Mouse (Mus musculus) cerebellum, adult 9-11 months (tissue): ENCODE measurements at regions not wholly inside any gene's neighbourhood (a gene's known extent, or its start where the extent isn't known, plus 50 kb on each side); places are given as distances from the start of the nearest gene placed in this dataset.
A peak's percentile ranks its signal among the peaks of the same experiment; 100 is the strongest.

Source experiments
- DNase-seq: peaks from one replicate; pipeline ENCODE4 v3.0.0; 2022

DNA sequence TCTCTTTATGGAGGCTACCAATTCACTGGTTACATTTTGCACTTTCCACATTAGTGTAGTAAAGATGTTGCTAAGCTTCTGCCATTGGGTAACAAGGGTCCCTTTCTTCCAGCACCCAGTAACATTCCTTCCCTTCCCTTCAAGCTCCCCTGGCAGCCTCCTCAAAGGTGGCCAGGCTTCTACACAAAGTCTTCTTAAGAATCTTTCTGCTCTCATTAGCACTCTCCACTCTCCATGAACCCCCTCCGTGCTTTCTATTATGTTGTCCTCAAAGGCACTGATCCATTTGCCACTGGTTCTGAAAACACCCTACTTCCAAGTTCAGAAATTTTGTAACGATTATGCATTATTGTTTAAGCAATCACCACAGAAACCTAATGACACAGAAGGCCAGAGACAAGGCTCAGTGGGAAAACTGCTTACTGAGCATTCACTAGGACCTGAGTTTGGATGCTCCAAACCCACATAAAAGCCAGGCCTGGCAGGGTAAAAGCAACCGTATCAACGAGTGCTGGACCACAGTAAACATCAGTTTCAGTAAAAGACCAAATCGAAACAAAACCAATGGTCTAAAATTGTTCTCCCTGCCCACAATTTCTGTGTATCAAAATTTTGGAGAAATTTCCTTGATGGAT is 522.6 kb downstream of the Gja1 start:
- peak; percentile 26 for DNase-seq

DNA sequence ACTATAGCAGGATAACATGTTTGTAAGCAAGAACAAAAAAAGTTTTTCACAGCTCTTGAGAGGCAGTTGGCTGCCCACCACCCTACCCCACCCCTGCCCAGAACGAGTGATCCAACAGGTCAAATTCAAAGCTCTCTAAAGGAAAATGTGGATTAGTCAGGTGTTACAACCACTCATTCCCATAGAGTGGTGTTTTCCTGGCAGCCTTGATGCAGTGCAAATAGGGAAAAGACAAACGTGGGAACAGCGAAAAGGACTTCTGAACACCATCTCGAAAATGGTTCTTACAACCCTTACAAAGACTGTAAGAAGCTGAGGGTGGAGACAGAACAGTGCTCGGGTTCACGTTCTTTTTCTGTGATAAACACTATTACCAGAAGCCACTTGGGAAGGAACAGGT is 523.8 kb downstream of the Gja1 start:
- no peak for DNase-seq

DNA sequence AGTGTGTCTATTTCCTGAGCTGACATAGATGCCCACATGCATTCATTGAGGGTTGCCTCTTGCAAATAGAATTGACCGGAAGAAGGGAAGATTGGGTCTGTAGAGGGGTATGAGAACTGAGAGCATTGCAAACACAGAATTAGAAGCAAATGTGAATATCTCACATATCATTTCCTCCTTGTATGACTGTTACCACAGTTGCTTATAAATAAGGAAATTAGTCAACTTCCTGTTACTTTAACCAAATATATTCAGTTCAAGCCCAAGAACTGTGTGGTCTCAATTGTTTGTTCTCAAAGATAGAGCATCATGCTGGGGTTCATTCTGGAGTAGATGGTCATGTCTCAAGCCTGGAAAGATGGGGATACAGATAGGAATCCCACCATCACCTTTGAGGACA is 535.6 kb downstream of the Gja1 start:
- DNase-seq: no peak

DNA sequence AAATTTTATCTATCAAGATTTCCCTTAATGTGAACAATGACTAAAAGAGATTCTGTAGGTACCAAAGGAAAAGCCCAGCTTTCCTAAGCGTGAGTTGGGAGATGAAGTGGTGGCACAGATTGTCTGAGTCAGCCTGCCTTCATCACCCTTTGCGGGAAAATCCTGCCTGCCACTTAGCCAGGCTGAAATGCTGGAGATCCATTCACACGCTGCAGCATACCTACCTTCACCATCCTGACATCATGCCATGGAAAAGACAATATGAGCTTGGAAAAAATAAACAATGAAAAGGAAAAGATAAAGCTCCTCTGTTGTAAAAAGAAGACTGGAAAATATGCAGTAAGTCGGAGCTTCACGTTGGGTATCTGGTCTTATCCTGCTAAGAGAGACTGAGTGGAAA is 537.0 kb downstream of the Gja1 start:
- no peak for DNase-seq

DNA sequence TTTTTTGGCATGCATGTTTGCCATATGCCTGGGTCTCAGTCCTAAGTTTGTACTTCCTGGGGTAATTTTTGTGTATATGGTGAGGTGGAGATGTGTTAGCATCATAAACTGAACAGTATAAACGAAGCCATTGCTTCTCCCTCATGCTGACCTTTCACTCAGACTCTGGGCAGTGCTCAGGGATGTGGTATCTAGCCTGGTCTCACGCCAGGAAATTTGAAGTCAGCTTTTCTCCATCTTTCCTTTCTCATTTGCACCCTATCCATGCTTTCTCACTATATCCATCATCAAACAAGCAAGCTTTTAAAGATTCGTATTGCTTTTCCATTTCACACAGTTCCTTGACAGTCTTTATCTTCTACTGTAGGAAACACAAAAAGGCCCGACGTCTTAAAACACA is 541.3 kb downstream of the Gja1 start:
- no peak for DNase-seq

- peak; percentile 11 for DNase-seq
These were observed 543.9 kb downstream of the Gja1 start for GRCm38 (mm10) chr10:56920711-56921672.

DNA sequence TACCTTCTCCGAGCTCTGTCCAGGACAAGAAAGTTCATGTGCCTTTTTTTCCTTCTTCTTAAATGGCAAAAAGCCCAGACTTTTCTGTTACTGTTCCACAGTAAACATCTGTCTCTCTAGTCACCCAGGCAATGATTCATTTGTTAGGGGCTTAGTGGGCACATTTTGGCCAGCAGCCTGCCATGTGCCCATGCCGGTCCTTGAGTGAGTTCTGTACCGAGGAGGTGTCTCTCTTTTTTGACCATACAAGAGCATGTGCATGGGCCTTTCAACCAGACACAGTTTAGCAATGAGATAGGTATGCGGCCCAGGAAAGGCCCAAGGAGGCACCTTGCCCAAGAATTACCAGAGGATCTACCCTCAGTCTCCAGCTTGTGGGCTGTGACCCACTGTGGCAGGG is 551.0 kb upstream of the Hsf2 start:
- DNase-seq: no peak

- no peak for DNase-seq
These were observed 544.2 kb upstream of the Hsf2 start for GRCm38 (mm10) chr10:56941972-56942371.

DNA sequence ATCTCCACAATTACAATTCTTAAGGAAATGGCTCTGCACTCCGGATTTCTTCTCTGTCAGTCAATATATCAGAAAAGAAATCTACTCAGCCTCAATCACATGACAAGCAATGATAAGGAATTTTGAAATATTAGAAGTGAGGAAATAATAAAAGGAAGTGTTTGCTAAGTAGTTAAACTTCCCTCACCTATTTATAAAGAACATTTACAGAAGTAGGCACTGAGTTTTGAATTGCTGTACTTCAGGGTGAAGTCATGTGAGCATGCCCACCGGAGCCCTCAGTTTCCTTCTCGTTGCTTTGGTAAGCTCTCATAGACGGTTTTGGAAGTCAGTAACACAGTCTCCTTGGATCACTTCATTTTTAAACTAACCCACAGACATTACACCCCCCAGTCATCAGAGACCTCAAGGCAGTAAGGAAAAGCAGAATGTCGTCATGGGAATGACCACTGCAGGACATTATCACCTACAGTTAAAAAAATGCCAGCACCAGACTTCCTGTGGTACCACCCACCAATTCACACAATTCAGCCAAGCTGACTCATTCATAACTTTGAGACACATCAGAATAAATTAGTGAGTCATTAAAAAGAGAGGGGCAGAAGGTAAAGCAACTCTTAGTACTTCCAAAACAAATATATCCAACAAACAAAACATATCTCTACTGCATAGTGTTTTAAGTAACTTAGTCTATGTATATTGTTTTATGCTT is 541.6 kb upstream of the Hsf2 start:
- no peak for DNase-seq

- DNase-seq: no peak
These were observed 529.5 kb upstream of the Hsf2 start for GRCm38 (mm10) chr10:56956728-56957127.

- no peak for DNase-seq
These were observed 523.9 kb upstream of the Hsf2 start for GRCm38 (mm10) chr10:56962096-56962807.

DNA sequence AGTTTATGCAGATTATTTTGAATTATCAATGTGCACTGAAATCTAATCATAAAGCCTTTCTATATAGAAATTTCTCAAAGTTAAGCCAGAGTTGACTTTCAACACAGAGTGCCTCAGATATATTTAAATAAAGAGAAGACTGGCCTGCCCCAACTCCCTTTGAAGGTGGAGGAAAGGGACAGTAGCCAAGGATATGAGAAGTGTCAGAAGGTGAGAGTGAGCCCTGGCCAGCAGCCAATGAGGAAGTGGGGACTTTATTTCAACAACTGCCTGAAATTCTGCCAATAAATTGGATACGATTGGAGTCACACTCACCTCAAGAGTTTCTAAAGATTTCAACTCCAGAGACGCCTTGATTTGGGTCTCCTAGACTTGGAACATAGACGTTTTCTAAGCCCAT is 523.0 kb upstream of the Hsf2 start:
- DNase-seq: no peak

- peak; percentile 22 for DNase-seq
These were observed 517.3 kb upstream of the Hsf2 start for GRCm38 (mm10) chr10:56968913-56969312.

DNA sequence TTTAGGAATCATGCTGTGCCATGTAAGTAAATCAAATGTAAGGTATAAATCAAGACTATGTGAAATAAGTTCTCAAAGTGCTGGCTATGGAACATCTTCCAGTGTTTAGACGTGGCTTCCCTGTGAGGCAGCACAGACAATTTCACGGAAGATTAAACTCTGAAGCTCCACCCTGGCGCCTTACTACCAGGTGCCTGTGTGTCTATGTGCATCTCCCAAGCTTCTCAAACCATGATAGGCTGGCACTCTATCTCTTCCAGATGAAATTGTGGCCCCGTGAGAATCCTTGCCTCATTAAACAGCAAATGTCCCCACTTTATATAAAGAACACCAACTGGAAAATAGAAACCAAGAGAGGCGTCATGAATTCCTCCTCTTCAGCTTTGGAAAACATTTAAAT is 511.4 kb upstream of the Hsf2 start:
- no peak for DNase-seq

GRCm38 (mm10) chr10:56979601-56980000 is 506.6 kb upstream of the Hsf2 start:
- DNase-seq: no peak

GRCm38 (mm10) chr10:56980821-56981220 is 505.4 kb upstream of the Hsf2 start:
- DNase-seq: no peak

DNA sequence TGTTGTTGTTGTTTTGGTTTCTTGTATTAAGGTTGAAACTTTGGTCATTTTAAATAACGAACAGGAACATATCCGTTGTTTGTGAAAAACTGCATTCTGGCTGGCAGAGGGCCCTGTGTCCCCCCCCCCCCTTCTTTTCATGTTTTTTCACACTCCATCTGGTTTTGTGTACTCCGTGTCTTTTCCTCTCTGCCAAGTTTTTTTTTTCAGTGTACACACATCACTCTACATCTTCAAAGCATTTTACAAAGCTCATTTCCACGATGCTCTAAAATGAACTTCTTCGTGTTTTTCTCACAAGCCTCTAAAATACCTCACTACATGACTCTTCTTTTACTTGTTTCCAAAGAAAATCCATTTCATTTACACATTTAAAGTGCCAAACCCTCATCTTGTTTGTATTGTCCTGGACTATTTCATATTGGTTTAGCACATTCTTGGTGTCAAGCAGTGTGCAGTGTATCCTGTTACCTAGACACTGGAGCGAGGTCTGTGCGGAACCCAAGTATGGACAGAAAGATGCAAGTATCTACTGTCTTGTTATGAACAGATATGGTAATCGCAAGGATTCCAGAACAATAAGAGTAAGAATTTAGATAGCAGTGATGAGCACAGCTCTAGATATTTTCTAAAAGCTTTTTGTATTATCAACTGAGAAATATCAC is 503.5 kb upstream of the Hsf2 start:
- no peak for DNase-seq

DNA sequence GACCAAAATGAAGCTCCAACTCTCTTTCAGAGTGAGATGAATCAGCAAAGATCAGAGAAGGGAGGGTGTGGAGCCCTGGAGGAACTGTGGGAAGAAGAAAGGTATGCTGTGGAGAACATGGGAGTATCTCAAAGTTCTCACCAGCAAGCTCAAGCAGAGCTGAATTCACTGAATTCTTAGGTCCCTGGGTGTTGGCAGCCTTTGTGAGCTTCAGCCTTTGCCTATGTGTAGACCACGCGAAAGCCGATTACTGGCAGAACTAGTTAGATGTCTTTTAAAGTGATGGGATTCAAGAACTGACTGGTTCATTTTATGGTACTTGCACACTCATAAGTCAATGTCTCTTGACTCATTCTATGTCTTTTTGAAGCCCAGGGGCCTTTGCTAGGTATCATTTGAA is 491.2 kb upstream of the Hsf2 start:
- DNase-seq: no peak

GRCm38 (mm10) chr10:57000892-57001722 is 485.1 kb upstream of the Hsf2 start:
- peak; percentile 33 for DNase-seq

DNA sequence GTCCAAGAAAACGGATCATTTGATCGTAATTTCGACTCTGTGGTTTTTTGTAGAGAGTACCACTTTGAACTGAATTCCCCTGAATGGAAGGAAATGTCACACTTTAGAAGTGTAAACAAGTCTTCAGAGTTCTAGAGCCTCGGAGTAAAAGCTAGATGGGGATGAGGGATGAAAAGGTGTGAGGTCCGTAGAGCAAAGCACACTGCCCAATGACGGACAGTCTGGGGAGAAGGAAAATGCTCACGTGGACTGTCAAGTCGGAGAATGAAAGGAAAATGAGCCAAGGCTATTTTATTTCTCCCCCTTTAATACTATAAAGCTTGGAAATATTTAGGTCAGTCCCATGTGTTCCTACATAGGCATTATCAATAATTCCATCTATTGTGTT is 484.5 kb upstream of the Hsf2 start:
- no peak for DNase-seq

GRCm38 (mm10) chr10:57037641-57038040 is 448.5 kb upstream of the Hsf2 start:
- DNase-seq: no peak

DNA sequence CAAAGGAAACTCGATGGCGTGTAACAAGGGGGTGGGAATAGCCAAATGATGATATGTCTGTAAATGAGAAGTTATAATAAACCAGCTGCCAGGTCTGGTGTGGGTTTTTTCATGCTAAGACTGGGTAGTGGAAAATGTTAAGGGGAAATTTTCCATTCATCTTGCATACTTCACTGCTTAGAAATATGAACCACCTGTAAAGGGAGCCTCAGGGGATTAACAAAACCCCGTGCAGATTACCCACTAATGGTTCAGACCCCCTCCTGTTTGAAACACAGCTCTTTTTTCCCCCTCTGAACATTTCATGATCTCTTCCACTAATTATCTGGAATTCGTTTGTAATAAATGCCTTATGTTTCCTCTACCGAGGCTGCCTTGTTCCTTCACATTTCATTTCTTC is 446.0 kb upstream of the Hsf2 start:
- no peak for DNase-seq
